Mouse (Mus musculus): Measurements from ENCODE around the gene Ednrb.

Ednrb gene

GRCm38 (mm10) chr14:103844011-103844549, at the start of gene Ednrb:
Gene Ednrb, minus strand, starts transcription at chr14:103844402.
- DNase-seq (ENCODE audit: low spot score) = peak; percentile 3

- no peak for DNase-seq (ENCODE audit: low spot score)
Measured at GRCm38 (mm10) chr14:103892411-103892938, 48.3 kb upstream of the Ednrb start.

GRCm38 (mm10) chr14:103890761-103891160, 46.6 kb upstream of the Ednrb start:
- no peak for DNase-seq (ENCODE audit: low spot score)

GRCm38 (mm10) chr14:103884892-103885575, 40.8 kb upstream of the Ednrb start:
- DNase-seq (ENCODE audit: low spot score) = no peak

GRCm38 (mm10) chr14:103882943-103883342, 38.7 kb upstream of the Ednrb start:
- no peak for DNase-seq (ENCODE audit: low spot score)

GRCm38 (mm10) chr14:103877117-103877516, 32.9 kb upstream of the Ednrb start:
- DNase-seq (ENCODE audit: low spot score) = no peak

GRCm38 (mm10) chr14:103876598-103876997, 32.4 kb upstream of the Ednrb start:
- DNase-seq (ENCODE audit: low spot score) = no peak

- no peak for DNase-seq (ENCODE audit: low spot score)
Measured at GRCm38 (mm10) chr14:103866636-103867035, 22.4 kb upstream of the Ednrb start.

GRCm38 (mm10) chr14:103865226-103865625, 21.0 kb upstream of the Ednrb start:
- no peak for DNase-seq (ENCODE audit: low spot score)

GRCm38 (mm10) chr14:103850071-103850845, 6.1 kb upstream of the Ednrb start:
- no peak for DNase-seq (ENCODE audit: low spot score)

GRCm38 (mm10) chr14:103845716-103846115, 1.5 kb upstream of the Ednrb start:
- DNase-seq (ENCODE audit: low spot score) = no peak

GRCm38 (mm10) chr14:103844944-103845343, 742 bp upstream of the Ednrb start:
- DNase-seq (ENCODE audit: low spot score) = no peak

- DNase-seq (ENCODE audit: low spot score) = peak; percentile 26
Measured at GRCm38 (mm10) chr14:103843371-103844001, 716 bp downstream of the Ednrb start.

GRCm38 (mm10) chr14:103842896-103843295, 1.3 kb downstream of the Ednrb start:
- no peak for DNase-seq (ENCODE audit: low spot score)

- no peak for DNase-seq (ENCODE audit: low spot score)
Measured at GRCm38 (mm10) chr14:103840436-103840835, 3.8 kb downstream of the Ednrb start.

GRCm38 (mm10) chr14:103838887-103839286, 5.3 kb downstream of the Ednrb start:
- DNase-seq (ENCODE audit: low spot score) = no peak

- DNase-seq (ENCODE audit: low spot score) = no peak
Measured at GRCm38 (mm10) chr14:103834589-103834988, 9.6 kb downstream of the Ednrb start.

- no peak for DNase-seq (ENCODE audit: low spot score)
Measured at GRCm38 (mm10) chr14:103834147-103834546, 10.1 kb downstream of the Ednrb start.

- DNase-seq (ENCODE audit: low spot score) = no peak
Measured at GRCm38 (mm10) chr14:103832472-103832871, 11.7 kb downstream of the Ednrb start.

- no peak for DNase-seq (ENCODE audit: low spot score)
Measured at GRCm38 (mm10) chr14:103831007-103831406, 13.2 kb downstream of the Ednrb start.

- no peak for DNase-seq (ENCODE audit: low spot score)
Measured at GRCm38 (mm10) chr14:103826343-103826742, 17.9 kb downstream of the Ednrb start.

GRCm38 (mm10) chr14:103825934-103826333, 18.3 kb downstream of the Ednrb start:
- DNase-seq (ENCODE audit: low spot score) = no peak

All from urinary bladder, postnatal 14 days (tissue).